Mouse (Mus musculus) brown adipose tissue, adult 24 weeks (tissue): ENCODE results near the gene Dll4. TPM values are rescaled to one million over a fixed set of nuclear protein-coding genes. Genes with fewer than 3 reads are reported as not detected.

Experiments used
- H3K27ac ChIP-seq: fragments of 200-500 bp; replicated peaks from 2 replicates; pipeline ENCODE4 v1.5.1; 2012; ENCODE audit warnings: low read depth, mild to moderate bottlenecking, low read length
- H3K4me1 ChIP-seq: fragments of 200-500 bp; 2 replicates; pipeline ENCODE4 v1.6.1; 2012; ENCODE audit warnings: low read length, mixed read lengths; ENCODE audit not compliant: control insufficient read depth, insufficient read depth, insufficient read length
- H3K4me3 ChIP-seq: fragments of 200-500 bp; 2 replicates; pipeline ENCODE4 v1.5.1; 2012; ENCODE audit warnings: low read depth, mild to moderate bottlenecking, low read length, moderate library complexity; ENCODE audit not compliant: insufficient read depth
- polyA plus RNA-seq: library from polyadenylated mRNA; stranded (reverse); fragments of >200 nt; gene quantifications from 2 replicates; pipeline ENCODE4 v1.2.4, GENCODE M21; 2012; ENCODE audit not compliant: missing spikeins, insufficient read depth, insufficient read length

Dll4 gene
- polyA plus RNA-seq, 1 experiment: 3.2 TPM

GRCm38 (mm10) chr2:119322587-119323300, 2.8 kb upstream of the Dll4 start:
- no peak overlapping the region for H3K27ac ChIP-seq
- H3K4me1 ChIP-seq: peaks cover 23% of the 10 kb centered on the region
- H3K4me3 ChIP-seq: peak overlapping the region; percentile 31

- no peak overlapping the region; the same call in 1 of the 2 replicates for H3K27ac ChIP-seq
- peak overlapping the region; percentile 70 for H3K4me3 ChIP-seq
- H3K4me1 ChIP-seq: peaks cover 16% of the 10 kb centered on the region
These were observed 1.6 kb upstream of the Dll4 start for GRCm38 (mm10) chr2:119323866-119324575.

DNA sequence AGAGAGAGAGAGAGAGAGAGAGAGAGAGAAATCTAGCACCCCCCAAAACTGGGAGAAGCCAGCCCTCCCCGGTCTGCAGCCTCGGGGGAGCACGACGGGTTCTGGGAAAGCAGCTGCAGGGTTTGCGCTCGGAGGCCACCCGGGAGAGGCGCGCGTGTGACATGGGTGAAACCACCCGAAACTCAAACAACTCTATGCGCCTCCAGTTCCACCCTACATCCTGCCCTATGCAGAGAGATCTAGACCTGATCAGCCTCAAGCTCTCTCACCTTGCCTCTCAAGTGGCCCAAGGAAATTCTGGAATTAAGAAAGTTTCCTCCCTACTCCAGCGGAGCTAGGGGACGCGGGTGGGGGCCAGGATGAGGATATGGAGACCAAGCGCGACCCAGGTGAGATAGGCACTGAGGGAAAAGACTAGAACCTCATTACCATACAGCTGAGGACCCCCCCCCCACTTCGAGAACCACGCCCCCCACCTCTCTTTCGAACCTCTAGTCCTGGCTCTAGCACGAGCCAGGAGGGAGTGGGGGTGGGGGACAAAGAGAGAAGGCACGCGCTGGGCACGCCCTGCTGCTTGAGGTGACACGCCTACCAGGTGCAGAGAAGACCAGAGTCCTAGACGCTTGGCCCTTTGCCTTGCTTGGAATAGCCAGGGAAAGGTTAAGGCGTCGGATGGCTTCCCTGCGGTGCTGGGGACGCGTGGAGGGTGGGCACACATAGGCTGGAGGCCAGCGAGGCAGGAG, 837 bp upstream of the Dll4 start:
- Histone ChIP-seq H3K4me1 (peaks cover 16% of the 10 kb centered on the region), H3K27ac (peak overlapping the region; percentile 62), H3K4me3 (peak overlapping the region; percentile 70)

DNA sequence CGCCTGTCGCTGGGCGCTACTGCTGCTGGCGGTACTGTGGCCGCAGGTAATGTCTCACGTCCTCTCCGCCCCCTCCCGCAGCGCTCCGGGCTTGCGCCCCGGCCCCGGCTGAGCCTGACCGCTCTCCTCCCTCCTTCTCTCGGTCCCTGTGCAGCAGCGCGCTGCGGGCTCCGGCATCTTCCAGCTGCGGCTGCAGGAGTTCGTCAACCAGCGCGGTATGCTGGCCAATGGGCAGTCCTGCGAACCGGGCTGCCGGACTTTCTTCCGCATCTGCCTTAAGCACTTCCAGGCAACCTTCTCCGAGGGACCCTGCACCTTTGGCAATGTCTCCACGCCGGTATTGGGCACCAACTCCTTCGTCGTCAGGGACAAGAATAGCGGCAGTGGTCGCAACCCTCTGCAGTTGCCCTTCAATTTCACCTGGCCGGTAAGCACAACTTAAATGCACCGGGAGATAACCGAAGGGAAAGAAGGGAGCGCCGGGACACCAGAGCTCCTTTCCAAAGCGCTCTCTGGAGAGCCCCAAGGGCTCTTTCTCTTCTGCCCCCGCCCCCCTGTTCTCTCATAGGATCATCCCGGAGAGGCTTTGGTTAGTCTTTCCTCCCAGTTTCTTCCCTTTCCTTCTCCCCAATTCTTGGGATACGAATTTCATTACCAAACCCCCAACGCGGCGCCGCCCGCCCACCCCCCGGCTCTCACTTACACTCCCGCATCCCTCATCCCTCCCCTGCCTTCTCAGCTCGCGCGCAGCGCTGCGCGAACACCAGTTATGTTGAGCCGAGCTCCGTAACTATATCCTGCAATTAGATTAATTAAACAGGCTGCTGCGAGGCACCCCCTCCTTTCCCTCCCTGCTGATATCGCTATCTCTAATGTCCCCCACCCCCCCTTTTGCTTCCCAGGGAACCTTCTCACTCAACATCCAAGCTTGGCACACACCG, 847 bp downstream of the Dll4 start:
- Histone ChIP-seq H3K27ac (peak overlapping the region; percentile 84), H3K4me1 (peaks cover 8% of the 10 kb centered on the region), H3K4me3 (peak overlapping the region; percentile 70)

DNA sequence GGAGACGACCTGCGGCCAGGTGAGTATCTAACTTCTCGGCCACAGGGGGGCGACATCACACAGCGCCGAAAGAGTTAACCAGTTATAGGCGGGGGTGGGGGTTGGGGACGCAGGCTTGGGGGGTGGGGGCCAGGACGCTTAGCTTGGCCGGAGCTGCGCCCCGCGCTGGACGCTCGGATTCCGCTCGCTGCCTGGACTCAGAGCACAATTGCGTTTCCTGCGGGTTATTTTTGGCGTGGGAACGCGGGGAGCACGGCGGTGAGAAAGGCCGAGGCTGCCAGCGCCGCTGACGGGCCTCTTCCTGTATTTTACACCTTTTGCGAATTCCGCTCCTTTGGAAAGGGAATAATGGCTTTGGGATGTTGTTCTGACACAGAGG, 1.5 kb downstream of the Dll4 start:
- Histone ChIP-seq H3K27ac (peak overlapping the region; percentile 84), H3K4me3 (peak overlapping the region; percentile 70), H3K4me1 (peaks cover 4% of the 10 kb centered on the region; the same call in 1 of the 2 replicates)

- Histone ChIP-seq H3K4me3 (peak overlapping the region; percentile 65), H3K4me1 (0 out of 2 replicates have a peak, but pooled peaks cover 2% of the 10 kb centered on the region), H3K27ac (peak overlapping the region; percentile 86)
These were observed 2.5 kb downstream of the Dll4 start for GRCm38 (mm10) chr2:119327942-119328526.

DNA sequence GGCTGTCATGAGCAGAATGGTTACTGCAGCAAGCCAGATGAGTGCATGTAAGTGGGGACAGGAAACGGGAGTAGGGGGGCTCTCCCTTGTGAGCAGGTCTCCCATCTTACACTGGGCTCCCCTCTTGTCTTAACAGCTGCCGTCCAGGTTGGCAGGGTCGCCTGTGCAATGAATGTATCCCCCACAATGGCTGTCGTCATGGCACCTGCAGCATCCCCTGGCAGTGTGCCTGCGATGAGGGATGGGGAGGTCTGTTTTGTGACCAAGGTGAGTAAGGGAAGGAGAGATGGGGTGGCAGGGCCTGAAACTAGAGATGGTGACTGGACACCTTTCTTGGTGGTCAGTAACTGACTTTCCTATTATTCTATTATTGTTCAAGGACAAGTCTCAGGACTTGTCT, 3.0 kb downstream of the Dll4 start:
- peak overlapping the region; percentile 86 for H3K27ac ChIP-seq
- peak overlapping the region; percentile 65 for H3K4me3 ChIP-seq
- 0 out of 2 replicates have a peak, but pooled peaks cover 2% of the 10 kb centered on the region for H3K4me1 ChIP-seq

GRCm38 (mm10) chr2:119329123-119329817, 3.7 kb downstream of the Dll4 start:
- Histone ChIP-seq H3K4me3 (peak overlapping the region; percentile 65), H3K27ac (peak overlapping the region; percentile 86), H3K4me1 (0 out of 2 replicates have a peak, but pooled peaks cover 2% of the 10 kb centered on the region)

DNA sequence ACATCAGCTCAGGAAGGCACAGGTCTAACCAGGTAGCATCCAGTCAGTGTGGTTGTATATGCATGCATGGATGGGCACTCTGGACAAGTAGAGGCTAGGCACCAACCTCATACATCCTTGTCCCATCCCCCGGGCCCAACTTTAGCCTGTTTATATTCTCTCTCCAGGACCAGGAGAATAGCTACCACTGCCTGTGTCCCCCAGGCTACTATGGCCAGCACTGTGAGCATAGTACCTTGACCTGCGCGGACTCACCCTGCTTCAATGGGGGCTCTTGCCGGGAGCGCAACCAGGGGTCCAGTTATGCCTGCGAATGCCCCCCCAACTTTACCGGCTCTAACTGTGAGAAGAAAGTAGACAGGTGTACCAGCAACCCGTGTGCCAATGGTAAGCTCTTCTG, 5.2 kb downstream of the Dll4 start:
- Histone ChIP-seq H3K4me3 (peak overlapping the region; percentile 65), H3K4me1 (0 out of 2 replicates have a peak, but pooled peaks cover 6% of the 10 kb centered on the region), H3K27ac (peak overlapping the region; percentile 26; the same call in 1 of the 2 replicates)

DNA sequence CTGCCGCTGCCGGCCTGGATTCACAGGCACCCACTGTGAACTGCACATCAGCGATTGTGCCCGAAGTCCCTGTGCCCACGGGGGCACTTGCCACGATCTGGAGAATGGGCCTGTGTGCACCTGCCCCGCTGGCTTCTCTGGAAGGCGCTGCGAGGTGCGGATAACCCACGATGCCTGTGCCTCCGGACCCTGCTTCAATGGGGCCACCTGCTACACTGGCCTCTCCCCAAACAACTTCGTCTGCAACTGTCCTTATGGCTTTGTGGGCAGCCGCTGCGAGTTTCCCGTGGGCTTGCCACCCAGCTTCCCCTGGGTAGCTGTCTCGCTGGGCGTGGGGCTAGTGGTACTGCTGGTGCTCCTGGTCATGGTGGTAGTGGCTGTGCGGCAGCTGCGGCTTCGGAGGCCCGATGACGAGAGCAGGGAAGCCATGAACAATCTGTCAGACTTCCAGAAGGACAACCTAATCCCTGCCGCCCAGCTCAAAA, 6.6 kb downstream of the Dll4 start:
- H3K27ac ChIP-seq: peak overlapping the region; percentile 38
- peak overlapping the region; percentile 65 for H3K4me3 ChIP-seq
- H3K4me1 ChIP-seq: 0 out of 2 replicates have a peak, but pooled peaks cover 6% of the 10 kb centered on the region

DNA sequence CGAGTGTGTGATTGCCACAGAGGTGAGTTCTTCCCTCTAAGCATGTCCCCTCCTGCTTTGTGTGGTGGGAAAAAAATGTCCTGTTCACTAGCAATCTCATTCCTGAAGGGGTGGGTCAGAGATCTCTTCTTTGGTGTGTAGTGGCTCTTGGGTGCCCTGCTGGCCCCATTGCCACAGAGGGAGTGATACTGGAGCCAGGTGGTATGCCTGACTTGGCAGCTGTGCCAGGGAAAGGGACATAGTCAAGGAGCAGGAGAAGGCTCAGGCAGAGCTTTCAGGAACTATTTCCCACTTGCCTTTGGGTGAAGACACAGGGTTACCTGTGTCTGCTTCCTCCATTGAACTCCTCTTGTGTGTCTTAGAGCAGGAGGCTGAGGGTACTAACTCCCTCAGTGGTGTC, 8.6 kb downstream of the Dll4 start:
- Histone ChIP-seq H3K4me3 (peak overlapping the region; percentile 50), H3K27ac (peak overlapping the region; percentile 41), H3K4me1 (0 out of 2 replicates have a peak, but pooled peaks cover 6% of the 10 kb centered on the region)

- peak overlapping the region; percentile 41; the same call in 1 of the 2 replicates for H3K27ac ChIP-seq
- H3K4me3 ChIP-seq: peak overlapping the region; percentile 50
- 0 out of 2 replicates have a peak, but pooled peaks cover 6% of the 10 kb centered on the region for H3K4me1 ChIP-seq
These were observed 9.5 kb downstream of the Dll4 start for GRCm38 (mm10) chr2:119334964-119335525.

- H3K4me3 ChIP-seq: peak overlapping the region; percentile 25
- 0 out of 2 replicates have a peak, but pooled peaks cover 6% of the 10 kb centered on the region for H3K4me1 ChIP-seq
- H3K27ac ChIP-seq: peak overlapping the region; percentile 80
These were observed 10.0 kb downstream of the Dll4 start for GRCm38 (mm10) chr2:119335535-119335934.
